Mouse (Mus musculus) liver, adult 2 months (tissue): ENCODE measurements around the gene Bco1. TPM values are rescaled to one million over a fixed set of nuclear protein-coding genes. Genes with fewer than 3 reads are reported as not detected.

Source experiments
- DNase-seq: peaks from one replicate; pipeline ENCODE4 v3.0.0-alpha.2; 2011; ENCODE audit warnings: low read depth, low spot score; ENCODE audit errors: extremely low read depth
- H3K27ac ChIP-seq: fragments of 200-500 bp; replicated peaks from 2 replicates; pipeline ENCODE4 v1.5.1; 2012; ENCODE audit warnings: low read depth, mild to moderate bottlenecking, control low read depth, inconsistent platforms, low read length; ENCODE audit not compliant: insufficient read depth
- H3K27me3 ChIP-seq: fragments of 200-500 bp; 2 replicates; pipeline ENCODE4 v1.6.1; 2012; ENCODE audit warnings: mild to moderate bottlenecking, moderate library complexity, low read length, inconsistent platforms; ENCODE audit not compliant: control insufficient read depth, insufficient read depth
- H3K36me3 ChIP-seq: fragments of 200-500 bp; 2 replicates; pipeline ENCODE4 v1.6.1; 2012; ENCODE audit warnings: low read length, inconsistent platforms; ENCODE audit not compliant: control insufficient read depth, insufficient read depth
- H3K4me1 ChIP-seq: fragments of 200-500 bp; 2 replicates; pipeline ENCODE4 v1.6.1; 2011; ENCODE audit warnings: low read length; ENCODE audit not compliant: control insufficient read depth, insufficient read depth
- H3K4me3 ChIP-seq: fragments of 200-500 bp; 2 replicates; pipeline ENCODE4 v1.5.1; 2011; ENCODE audit warnings: low read depth, mild to moderate bottlenecking, control low read depth, low read length, moderate library complexity; ENCODE audit not compliant: insufficient read depth
- H3K79me2 ChIP-seq: fragments of 200-500 bp; 2 replicates; pipeline ENCODE4 v1.6.1; 2012; ENCODE audit warnings: inconsistent platforms, mild to moderate bottlenecking, low read length, moderate library complexity; ENCODE audit not compliant: control insufficient read depth, insufficient read depth
- H3K9ac ChIP-seq: fragments of 200-500 bp; 2 replicates; pipeline ENCODE4 v1.6.1; 2012; ENCODE audit warnings: low read depth, mild to moderate bottlenecking, control low read depth, inconsistent platforms, low read length
- CTCF ChIP-seq: fragments of 200-500 bp; IDR thresholded peaks from 2 replicates; pipeline ENCODE4 v1.5.1; 2011; ENCODE audit warnings: low read depth, low read length, control low read depth
- POLR2A ChIP-seq: fragments of 200-500 bp; IDR thresholded peaks from 2 replicates; pipeline ENCODE4 v1.6.1; 2011; ENCODE audit warnings: low read length, control low read depth; ENCODE audit not compliant: insufficient read depth; ENCODE audit errors: extremely low read depth
- WGBS: fragments of 180-500 bp; shearing (Covaris S2); methylation state at CpG from one replicate; pipeline ENCODE4 v1.1.7; 2018; 5-methylcytosine and 5-hydroxymethylcytosine counted together
- polyA plus RNA-seq: library from polyadenylated mRNA; depleted of rRNA; stranded (reverse); fragments of >200 nt; gene quantifications from 2 replicates; pipeline ENCODE4 v1.2.3, GENCODE M21; 2012
- total RNA-seq: library from RNA; depleted of rRNA; stranded (reverse); fragments of >200 nt; gene quantifications from 2 replicates; pipeline ENCODE4 v1.2.3, GENCODE M21; 2014

The Bco1 gene
- total and polyA plus RNA-seq, 2 experiments: 4.0 to 7.2 TPM

DNA sequence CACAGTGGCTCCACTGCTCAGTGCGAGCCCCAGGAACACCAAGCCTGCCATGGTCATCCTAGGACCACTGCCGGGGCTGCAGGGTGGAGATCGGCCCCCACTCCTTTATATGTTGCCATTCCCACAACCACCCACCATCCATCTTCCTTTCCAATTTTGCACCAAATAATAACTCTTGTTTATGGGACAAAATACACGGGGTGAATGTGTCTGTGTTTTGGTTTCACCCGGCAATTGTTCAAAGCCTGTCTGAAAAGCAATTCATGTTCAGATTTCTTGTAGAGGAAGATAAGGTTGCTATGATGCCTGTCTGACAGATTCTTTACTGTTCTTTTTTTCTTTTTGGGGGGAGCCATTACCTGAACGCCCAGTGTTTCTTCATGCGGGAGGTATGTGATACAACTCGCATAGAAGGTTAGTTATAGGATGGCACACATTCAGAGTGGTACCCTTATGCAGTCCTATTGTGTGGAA lies 13.2 kb upstream of the Bco1 start, which contains the start of gene Pkd1l2:
Pkd1l2 (minus strand) TSS at position 51 of the 474 bp plus-strand sequence.
- H3K27me3 ChIP-seq: 0 out of 2 replicates have a peak, but pooled peaks cover 7% of the 10 kb centered on the region
- TF ChIP-seq CTCF (no peak), POLR2A (no peak)
- H3K27ac ChIP-seq: no peak within 1 kb of the TSS
- H3K4me3 ChIP-seq: no peak within 1 kb of the TSS
- 78% methylated on average over 8 of the region's 8 CpGs for WGBS
- H3K36me3 ChIP-seq: no peaks in the 10 kb centered on the region
- DNase-seq: no peak
- no peak within 1 kb of the TSS for H3K9ac ChIP-seq
- H3K79me2 ChIP-seq: no peaks in the 10 kb centered on the region
- H3K4me1 ChIP-seq: peaks cover 3% of the 10 kb centered on the region; the same call in 1 of the 2 replicates

DNA sequence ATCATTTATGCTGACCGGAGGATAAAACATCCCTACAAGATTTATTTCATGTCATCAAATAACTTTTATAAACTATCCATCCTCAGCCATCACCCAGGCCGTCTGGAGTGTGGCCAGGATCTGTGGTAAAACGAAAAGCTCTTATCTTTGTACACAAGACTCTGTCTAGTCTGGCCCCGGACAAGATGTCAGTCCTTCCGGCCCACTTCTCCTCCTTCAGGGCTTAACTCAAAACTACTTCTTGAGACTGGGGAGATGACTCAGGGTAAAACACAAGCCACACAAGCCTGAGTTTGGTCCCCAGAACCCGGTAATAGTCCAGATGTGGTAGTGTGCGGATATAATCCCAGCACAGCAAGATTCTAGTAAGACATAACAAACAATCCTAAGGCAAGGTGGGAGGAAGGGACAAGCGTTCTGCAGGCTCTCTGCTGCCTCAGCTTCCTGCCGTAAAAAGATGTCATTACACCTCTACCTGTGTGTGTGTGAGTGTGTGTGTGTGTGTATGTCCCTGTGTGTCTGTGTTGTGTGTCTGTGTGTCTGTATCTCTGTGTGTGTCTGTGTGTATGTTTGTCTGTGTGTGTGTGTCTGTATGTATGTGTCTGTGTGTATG lies 12.6 kb upstream of the Bco1 start:
- TF ChIP-seq POLR2A (no peak), CTCF (no peak)
- H3K4me3 ChIP-seq: no peak overlapping the region
- H3K27me3 ChIP-seq: 0 out of 2 replicates have a peak, but pooled peaks cover 7% of the 10 kb centered on the region
- H3K79me2 ChIP-seq: no peaks in the 10 kb centered on the region
- no peak overlapping the region for H3K27ac ChIP-seq
- no peak overlapping the region for H3K9ac ChIP-seq
- H3K36me3 ChIP-seq: no peaks in the 10 kb centered on the region
- H3K4me1 ChIP-seq: peaks cover 3% of the 10 kb centered on the region; the same call in 1 of the 2 replicates
- DNase-seq: no peak
- 64% methylated on average over 9 of the region's 9 CpGs for WGBS

DNA sequence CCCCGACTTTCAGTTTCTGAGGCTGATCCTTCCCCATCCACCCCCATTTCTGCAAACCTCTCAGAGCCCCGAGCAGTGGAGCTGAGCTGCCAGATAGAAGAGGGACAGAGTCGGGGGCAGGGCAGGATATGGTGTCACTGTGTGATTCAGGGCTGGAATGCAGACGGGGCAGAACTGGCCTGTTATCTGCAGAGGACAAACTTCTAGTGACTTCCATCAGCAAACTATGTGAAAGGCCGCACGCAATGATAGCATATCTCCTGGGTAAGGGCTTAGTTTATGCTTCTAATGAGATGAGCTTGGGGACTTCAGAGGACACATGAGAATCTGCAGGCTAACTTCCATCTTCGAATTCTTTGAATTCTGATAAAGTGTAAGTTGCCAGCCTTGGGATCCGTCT lies 10.1 kb upstream of the Bco1 start:
- no peaks in the 10 kb centered on the region for H3K36me3 ChIP-seq
- DNase-seq: peak; percentile 52
- TF ChIP-seq CTCF: no peak
- no peak for TF ChIP-seq POLR2A
- peaks cover 3% of the 10 kb centered on the region; the same call in 1 of the 2 replicates for H3K4me1 ChIP-seq
- no peak overlapping the region for H3K9ac ChIP-seq
- H3K27ac ChIP-seq: peak overlapping the region; percentile 9; the same call in 1 of the 2 replicates
- 47% methylated on average over 8 of the region's 8 CpGs for WGBS
- H3K79me2 ChIP-seq: no peaks in the 10 kb centered on the region
- 0 out of 2 replicates have a peak, but pooled peaks cover 7% of the 10 kb centered on the region for H3K27me3 ChIP-seq
- H3K4me3 ChIP-seq: no peak overlapping the region

DNA sequence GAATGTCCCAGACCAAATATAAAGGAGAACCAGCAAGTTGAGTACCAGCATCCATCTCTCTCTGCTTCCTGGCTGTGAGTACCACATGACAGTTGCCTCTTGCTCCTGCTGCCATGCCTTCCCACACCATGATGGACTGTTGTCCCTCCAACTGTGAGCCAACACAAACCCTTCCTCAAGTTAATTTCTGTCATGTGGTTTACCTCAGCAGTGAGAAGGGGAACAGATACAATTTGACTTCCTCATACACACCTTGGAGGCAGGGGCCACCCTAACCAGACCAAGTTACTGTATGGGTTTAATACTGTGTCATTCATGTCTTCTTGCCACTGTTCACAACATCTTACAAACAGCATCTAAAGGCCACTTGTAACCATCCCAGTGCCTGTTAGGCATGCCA lies 8.6 kb upstream of the Bco1 start:
- H3K27ac ChIP-seq: no peak overlapping the region
- 0 out of 2 replicates have a peak, but pooled peaks cover 2% of the 10 kb centered on the region for H3K27me3 ChIP-seq
- no peaks in the 10 kb centered on the region for H3K36me3 ChIP-seq
- no peak overlapping the region for H3K9ac ChIP-seq
- H3K4me3 ChIP-seq: no peak overlapping the region
- H3K79me2 ChIP-seq: no peaks in the 10 kb centered on the region
- TF ChIP-seq POLR2A (no peak), CTCF (no peak)
- DNase-seq: no peak
- peaks cover 3% of the 10 kb centered on the region; the same call in 1 of the 2 replicates for H3K4me1 ChIP-seq

DNA sequence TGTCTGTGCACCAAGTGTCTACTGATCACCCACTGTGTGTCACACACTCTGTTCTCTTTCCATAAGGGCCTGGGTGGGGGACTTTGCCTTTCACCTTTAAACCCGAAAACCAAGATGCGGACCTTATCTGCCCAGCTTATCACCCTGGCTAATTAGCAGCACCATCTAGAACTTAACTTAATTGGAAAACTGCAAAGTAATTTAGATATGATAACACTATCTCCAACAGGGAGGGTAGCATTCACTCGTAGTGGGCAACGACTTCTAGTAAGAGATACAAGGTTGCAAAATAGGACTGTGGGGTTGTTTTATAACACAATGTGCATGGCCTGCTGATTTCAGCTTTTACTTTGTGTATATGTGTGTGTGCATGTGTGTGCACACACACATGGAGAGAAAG lies 5.9 kb upstream of the Bco1 start:
- no peaks in the 10 kb centered on the region for H3K36me3 ChIP-seq
- 90% methylated on average over 4 of the region's 4 CpGs for WGBS
- peaks cover 3% of the 10 kb centered on the region; the same call in 1 of the 2 replicates for H3K4me1 ChIP-seq
- no peak overlapping the region for H3K4me3 ChIP-seq
- H3K27me3 ChIP-seq: no peaks in the 10 kb centered on the region
- no peak overlapping the region for H3K9ac ChIP-seq
- no peak for DNase-seq
- TF ChIP-seq POLR2A: no peak
- no peak for TF ChIP-seq CTCF
- no peaks in the 10 kb centered on the region for H3K79me2 ChIP-seq
- H3K27ac ChIP-seq: no peak overlapping the region

DNA sequence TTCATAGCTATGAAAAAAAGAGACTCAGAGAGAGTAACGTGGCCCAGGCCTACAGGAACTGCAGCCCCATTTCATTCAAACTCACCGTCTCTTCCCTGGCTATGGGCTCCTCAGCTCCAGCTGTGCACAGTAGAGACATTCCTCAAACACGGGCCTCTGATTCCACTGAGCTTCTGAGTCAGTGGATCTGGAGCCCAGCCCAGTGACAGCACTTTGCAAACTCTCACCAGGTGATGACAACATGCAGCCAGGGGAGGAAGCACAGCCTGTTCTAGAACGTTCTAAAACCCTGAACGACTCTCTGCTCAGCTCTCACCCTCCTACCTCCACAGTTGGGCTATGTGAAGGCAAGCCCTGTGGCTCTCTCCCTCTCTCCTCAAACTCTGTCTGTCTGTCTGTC lies 1.6 kb upstream of the Bco1 start:
- no peaks in the 10 kb centered on the region for H3K36me3 ChIP-seq
- no peak overlapping the region for H3K27ac ChIP-seq
- TF ChIP-seq CTCF (no peak), POLR2A (no peak)
- H3K79me2 ChIP-seq: no peaks in the 10 kb centered on the region
- H3K9ac ChIP-seq: no peak overlapping the region
- 43% methylated on average over 5 of the region's 5 CpGs for WGBS
- no peaks in the 10 kb centered on the region for H3K4me1 ChIP-seq
- no peak overlapping the region for H3K4me3 ChIP-seq
- H3K27me3 ChIP-seq: no peaks in the 10 kb centered on the region
- DNase-seq: no peak
